Mouse (Mus musculus): Measurements from ENCODE around the gene Arhgap45. TPM values are rescaled to one million over a fixed set of nuclear protein-coding genes. Genes with fewer than 3 reads are reported as not detected.

The Arhgap45 gene
- polyA plus RNA-seq, 1 experiment from 2014 or later: 2.0 TPM

- Histone ChIP-seq H3K4me2 (replicated peaks; ENCODE audit: low read depth) (no peak overlapping the region), H3K4me3 (ENCODE audit: low read depth, low read length) (no peak overlapping the region)
Measured at GRCm38 (mm10) chr10:80055891-80056290, 39.4 kb downstream of the Arhgap45 start.

GRCm38 (mm10) chr10:80056506-80056905, 40.1 kb downstream of the Arhgap45 start:
- DNase-seq (ENCODE audit: low spot score): no peak
- peaks cover 38% of the 10 kb centered on the region for H3K36me3 ChIP-seq (ENCODE audit: control insufficient read depth, insufficient read depth, low read length)
- 79% methylated on average over 4 of the region's 4 CpGs for WGBS
- H3K27me3 ChIP-seq (ENCODE audit: control insufficient read depth, insufficient read depth, low read length): no peaks in the 10 kb centered on the region
- H3K9ac ChIP-seq (ENCODE audit: low read length): no peak overlapping the region
- H3K4me1 ChIP-seq (replicated peaks; ENCODE audit: control insufficient read depth, insufficient read depth): no peaks in the 10 kb centered on the region; the same call in 1 of the 2 replicates
- no peaks in the 10 kb centered on the region for H3K9me3 ChIP-seq (ENCODE audit: control insufficient read depth, low read length)
- H3K4me3 ChIP-seq (ENCODE audit: low read depth, low read length): no peak overlapping the region
- H3K4me2 ChIP-seq (replicated peaks; ENCODE audit: low read depth): no peak overlapping the region
- no peak for TF ChIP-seq CTCF (IDR thresholded peaks at IDR 0.05; ENCODE audit: low read depth)
- no peak for TF ChIP-seq EP300 (optimal IDR thresholded peaks at IDR 0.05)
- no peak overlapping the region for H3K27ac ChIP-seq (replicated peaks)
- no peak for ATAC-seq (ENCODE audit: low FRiP score, low TSS enrichment)

More at GRCm38 (mm10) chr10:80055891-80056290, 39.4 kb downstream of the Arhgap45 start:
- Histone ChIP-seq H3K27ac (replicated peaks) (no peak overlapping the region), H3K36me3 (ENCODE audit: control insufficient read depth, insufficient read depth, low read length) (peaks cover 34% of the 10 kb centered on the region), H3K4me1 (replicated peaks; ENCODE audit: control insufficient read depth, insufficient read depth) (no peaks in the 10 kb centered on the region; the same call in 1 of the 2 replicates), H3K27me3 (ENCODE audit: control insufficient read depth, insufficient read depth, low read length) (no peaks in the 10 kb centered on the region), H3K9me3 (ENCODE audit: control insufficient read depth, low read length) (no peaks in the 10 kb centered on the region), H3K9ac (ENCODE audit: low read length) (no peak overlapping the region)
- ATAC-seq (ENCODE audit: low FRiP score, low TSS enrichment): no peak
- TF ChIP-seq CTCF (IDR thresholded peaks at IDR 0.05; ENCODE audit: low read depth) (no peak), EP300 (optimal IDR thresholded peaks at IDR 0.05) (no peak)
- no peak for DNase-seq (ENCODE audit: low spot score)
- 61% methylated on average over 9 of the region's 10 CpGs for WGBS

GRCm38 (mm10) chr10:80056976-80057682, 40.7 kb downstream of the Arhgap45 start:
- Histone ChIP-seq H3K9me3 (ENCODE audit: control insufficient read depth, low read length) (no peaks in the 10 kb centered on the region), H3K4me3 (ENCODE audit: low read depth, low read length) (no peak overlapping the region), H3K27ac (replicated peaks) (no peak overlapping the region), H3K4me1 (replicated peaks; ENCODE audit: control insufficient read depth, insufficient read depth) (no peaks in the 10 kb centered on the region), H3K36me3 (ENCODE audit: control insufficient read depth, insufficient read depth, low read length) (peaks cover 38% of the 10 kb centered on the region), H3K9ac (ENCODE audit: low read length) (no peak overlapping the region), H3K4me2 (replicated peaks; ENCODE audit: low read depth) (no peak overlapping the region), H3K27me3 (ENCODE audit: control insufficient read depth, insufficient read depth, low read length) (no peaks in the 10 kb centered on the region)
- no peak for TF ChIP-seq CTCF (IDR thresholded peaks at IDR 0.05; ENCODE audit: low read depth)
- ATAC-seq (ENCODE audit: low FRiP score, low TSS enrichment) (no peak), DNase-seq (ENCODE audit: low spot score) (no peak)
- 90% methylated on average over 27 of the region's 27 CpGs for WGBS

- no peak for DNase-seq (ENCODE audit: low spot score)
- no peak overlapping the region for H3K27ac ChIP-seq (replicated peaks)
- no peak overlapping the region for H3K4me2 ChIP-seq (replicated peaks; ENCODE audit: low read depth)
- 0 out of 2 replicates have a peak overlapping the region, but pooled peaks have one; percentile 27 for H3K9ac ChIP-seq (ENCODE audit: low read length)
- WGBS: 79% methylated on average over 30 of the region's 30 CpGs
- no peak for TF ChIP-seq CTCF (IDR thresholded peaks at IDR 0.05; ENCODE audit: low read depth)
- TF ChIP-seq EP300 (optimal IDR thresholded peaks at IDR 0.05): no peak
- no peaks in the 10 kb centered on the region for H3K27me3 ChIP-seq (ENCODE audit: control insufficient read depth, insufficient read depth, low read length)
- H3K4me3 ChIP-seq (ENCODE audit: low read depth, low read length): no peak overlapping the region
- no peaks in the 10 kb centered on the region for H3K4me1 ChIP-seq (replicated peaks; ENCODE audit: control insufficient read depth, insufficient read depth)
- H3K9me3 ChIP-seq (ENCODE audit: control insufficient read depth, low read length): no peaks in the 10 kb centered on the region
- ATAC-seq (ENCODE audit: low FRiP score, low TSS enrichment): no peak
- peaks cover 43% of the 10 kb centered on the region for H3K36me3 ChIP-seq (ENCODE audit: control insufficient read depth, insufficient read depth, low read length)
Measured at GRCm38 (mm10) chr10:80057683-80058326, 41.4 kb downstream of the Arhgap45 start.

GRCm38 (mm10) chr10:80063104-80063503, 46.7 kb downstream of the Arhgap45 start:
- WGBS: 89% methylated on average over 5 of the region's 5 CpGs
- no peak overlapping the region for H3K4me3 ChIP-seq (ENCODE audit: low read depth, low read length)
- H3K36me3 ChIP-seq (ENCODE audit: control insufficient read depth, insufficient read depth, low read length): peaks cover 41% of the 10 kb centered on the region
- H3K9me3 ChIP-seq (ENCODE audit: control insufficient read depth, low read length): no peaks in the 10 kb centered on the region
- H3K4me2 ChIP-seq (replicated peaks; ENCODE audit: low read depth): no peak overlapping the region
- H3K27ac ChIP-seq (replicated peaks): no peak overlapping the region
- DNase-seq (ENCODE audit: low spot score) (no peak), ATAC-seq (ENCODE audit: low FRiP score, low TSS enrichment) (no peak)
- TF ChIP-seq CTCF (IDR thresholded peaks at IDR 0.05; ENCODE audit: low read depth) (no peak), EP300 (optimal IDR thresholded peaks at IDR 0.05) (no peak)
- no peaks in the 10 kb centered on the region for H3K27me3 ChIP-seq (ENCODE audit: control insufficient read depth, insufficient read depth, low read length)
- H3K9ac ChIP-seq (ENCODE audit: low read length): peak overlapping the region; percentile 27; the same call in 1 of the 2 replicates
- no peaks in the 10 kb centered on the region for H3K4me1 ChIP-seq (replicated peaks; ENCODE audit: control insufficient read depth, insufficient read depth)

All from stomach, postnatal 0 days (tissue).